Mouse (Mus musculus) C2C12 (cell line): Measurements from ENCODE around the gene Pprc1. TPM values are rescaled to one million over a fixed set of nuclear protein-coding genes. Genes with fewer than 3 reads are reported as not detected.

Experiments used
- H3K27me3 ChIP-seq: one replicate; pipeline ENCODE4 v1.6.1; 2011; ENCODE audit not compliant: control insufficient read depth, insufficient read depth, insufficient read length
- H3K36me3 ChIP-seq: one replicate; pipeline ENCODE4 v1.6.1; 2011; ENCODE audit not compliant: control insufficient read depth, insufficient read depth
- H3K4me3 ChIP-seq: one replicate; pipeline ENCODE4 v1.5.1; 2011; ENCODE audit warnings: mild to moderate bottlenecking, control low read depth; ENCODE audit not compliant: poor library complexity, insufficient read depth, severe bottlenecking
- H3K79me2 ChIP-seq: one replicate; pipeline ENCODE4 v1.6.1; 2011; ENCODE audit not compliant: control insufficient read depth, insufficient read depth
- H3K79me3 ChIP-seq: one replicate; pipeline ENCODE4 v1.6.1; 2011; ENCODE audit warnings: low read depth, control low read depth
- H3ac ChIP-seq: one replicate; pipeline ENCODE3; 2011; ENCODE audit warnings: low read depth; ENCODE audit not compliant: control insufficient read depth, insufficient read length
- CEBPB ChIP-seq: IDR thresholded peaks from one replicate; pipeline ENCODE4 v1.6.1; 2011; ENCODE audit warnings: low read depth, mild to moderate bottlenecking, control low read depth, moderate library complexity
- CTCF ChIP-seq: IDR thresholded peaks from one replicate; pipeline ENCODE4 v1.5.1; 2011; ENCODE audit not compliant: control insufficient read depth, insufficient read depth, insufficient read length
- FOSL1 ChIP-seq: IDR thresholded peaks from one replicate; pipeline ENCODE4 v1.8.0; 2011; ENCODE audit warnings: mild to moderate bottlenecking, low read length; ENCODE audit not compliant: poor library complexity, insufficient read depth, severe bottlenecking
- MAX ChIP-seq: IDR thresholded peaks from one replicate; pipeline ENCODE4 v1.6.1; 2011; ENCODE audit warnings: mild to moderate bottlenecking, control low read depth
- MYOD1 ChIP-seq: IDR thresholded peaks from one replicate; pipeline ENCODE4 v1.6.1; 2011; ENCODE audit warnings: low read depth; ENCODE audit not compliant: control insufficient read depth, insufficient read length
- MYOG ChIP-seq: IDR thresholded peaks from one replicate; pipeline ENCODE4 v1.6.1; 2011; ENCODE audit not compliant: control insufficient read depth, insufficient read length; ENCODE audit errors: extremely low read depth
- USF1 ChIP-seq: IDR thresholded peaks from one replicate; pipeline ENCODE4 v1.6.1; 2011; ENCODE audit warnings: low read depth, mild to moderate bottlenecking, control low read depth, moderate library complexity
- polyA plus RNA-seq: library from polyadenylated mRNA; unstranded; fragments of >200 nt; fragmentation: generic; extraction: Trizol; gene quantifications from one replicate; pipeline ENCODE4 v1.2.1, GENCODE M21; 2012; ENCODE audit warnings: missing spikeins

Pprc1 gene
- polyA plus RNA-seq, 1 experiment = 30.6 TPM

- Histone ChIP-seq H3K36me3 (peaks cover 28% of the 10 kb centered on the region), H3K79me3 (no peaks in the 10 kb centered on the region), H3K4me3 (no peak overlapping the region), H3K27me3 (no peaks in the 10 kb centered on the region), H3K79me2 (no peaks in the 10 kb centered on the region), H3ac (no peak overlapping the region)
- TF ChIP-seq USF1 = no peak
- TF ChIP-seq FOSL1 = no peak
- no peak for TF ChIP-seq CTCF
- no peak for TF ChIP-seq MYOG
- TF ChIP-seq CEBPB = no peak
- no peak for TF ChIP-seq MAX
- TF ChIP-seq MYOD1 = no peak
These were observed 43.2 kb downstream of the Pprc1 start for GRCm38 (mm10) chr19:46087871-46088270.

GRCm38 (mm10) chr19:46091641-46092040, 47.0 kb downstream of the Pprc1 start:
- no peak for TF ChIP-seq USF1
- TF ChIP-seq CTCF = no peak
- TF ChIP-seq FOSL1 = no peak
- no peak for TF ChIP-seq CEBPB
- TF ChIP-seq MAX = no peak
- no peak for TF ChIP-seq MYOG
- no peak for TF ChIP-seq MYOD1
- H3K27me3 ChIP-seq = no peaks in the 10 kb centered on the region
- no peaks in the 10 kb centered on the region for H3K79me3 ChIP-seq
- H3K79me2 ChIP-seq = no peaks in the 10 kb centered on the region
- H3ac ChIP-seq = no peak overlapping the region
- no peak overlapping the region for H3K4me3 ChIP-seq
- H3K36me3 ChIP-seq = no peaks in the 10 kb centered on the region

GRCm38 (mm10) chr19:46094144-46094543, 49.5 kb downstream of the Pprc1 start:
- Histone ChIP-seq H3K79me3 (no peaks in the 10 kb centered on the region), H3K36me3 (no peaks in the 10 kb centered on the region), H3K27me3 (no peaks in the 10 kb centered on the region), H3K79me2 (no peaks in the 10 kb centered on the region), H3ac (no peak overlapping the region), H3K4me3 (no peak overlapping the region)
- TF ChIP-seq MAX (no peak), MYOD1 (no peak), MYOG (no peak), CEBPB (no peak), FOSL1 (no peak), USF1 (no peak), CTCF (no peak)

- H3K79me3 ChIP-seq = no peaks in the 10 kb centered on the region
- no peaks in the 10 kb centered on the region for H3K36me3 ChIP-seq
- no peak for TF ChIP-seq MYOD1
- TF ChIP-seq CEBPB = no peak
- no peak for TF ChIP-seq CTCF
- TF ChIP-seq MYOG = no peak
- no peak for TF ChIP-seq MAX
- TF ChIP-seq USF1 = no peak
- TF ChIP-seq FOSL1 = no peak
- no peaks in the 10 kb centered on the region for H3K27me3 ChIP-seq
- H3ac ChIP-seq = no peak overlapping the region
- no peak overlapping the region for H3K4me3 ChIP-seq
- H3K79me2 ChIP-seq = no peaks in the 10 kb centered on the region
These were observed 50.6 kb downstream of the Pprc1 start for GRCm38 (mm10) chr19:46095291-46095690.

GRCm38 (mm10) chr19:46096396-46096795, 51.7 kb downstream of the Pprc1 start:
- no peak overlapping the region for H3ac ChIP-seq
- no peaks in the 10 kb centered on the region for H3K79me3 ChIP-seq
- TF ChIP-seq CEBPB (no peak), MYOD1 (no peak), MYOG (no peak), MAX (no peak), FOSL1 (no peak), CTCF (no peak)
- H3K4me3 ChIP-seq = no peak overlapping the region
- H3K27me3 ChIP-seq = no peaks in the 10 kb centered on the region
- no peaks in the 10 kb centered on the region for H3K79me2 ChIP-seq
- no peaks in the 10 kb centered on the region for H3K36me3 ChIP-seq

GRCm38 (mm10) chr19:46099561-46099960, 54.9 kb downstream of the Pprc1 start:
- TF ChIP-seq CTCF (no peak), USF1 (no peak), FOSL1 (no peak), MYOD1 (no peak), MYOG (no peak), CEBPB (no peak), MAX (no peak)
- H3K79me3 ChIP-seq = no peaks in the 10 kb centered on the region
- H3K27me3 ChIP-seq = no peaks in the 10 kb centered on the region
- H3K36me3 ChIP-seq = no peaks in the 10 kb centered on the region
- H3ac ChIP-seq = no peak overlapping the region
- H3K79me2 ChIP-seq = no peaks in the 10 kb centered on the region
- no peak overlapping the region for H3K4me3 ChIP-seq
